Mouse (Mus musculus): Measurements from ENCODE around the gene Olfr1245. TPM values are rescaled to one million over a fixed set of nuclear protein-coding genes. Genes with fewer than 3 reads are reported as not detected.
"Not testable (repeated sequence)": the region's sequence is repeated elsewhere in the genome, so short reads cannot be mapped to it uniquely, and the experiment has no call there.

The Olfr1245 gene
- under 1 TPM in 1 of 2 experiments, not detected in 1; 0.23 TPM for polyA plus RNA-seq (2017; shearing (Covaris generic))

- ATAC-seq = no peak
These were observed at the start of gene Olfr1245 for GRCm38 (mm10) chr2:89578347-89578746. TSS of gene Olfr1245 (minus strand) at chr2:89578447.

GRCm38 (mm10) chr2:89618145-89618544 is 39.9 kb upstream of the Olfr1245 start, which contains the start of gene Olfr1248:
TSS of gene Olfr1248 (minus strand) at chr2:89618245.
- not testable (repeated sequence) for ATAC-seq

- ATAC-seq = no peak
These were observed 35.8 kb upstream of the Olfr1245 start, which contains the start of gene Olfr1247 for GRCm38 (mm10) chr2:89614030-89614429. TSS of gene Olfr1247 (minus strand) at chr2:89614130.

GRCm38 (mm10) chr2:89593057-89593456 is 14.8 kb upstream of the Olfr1245 start, which contains the start of gene Olfr1246:
TSS of gene Olfr1246 (minus strand) at chr2:89593157.
- ATAC-seq = no peak

GRCm38 (mm10) chr2:89562706-89563105 is 15.5 kb downstream of the Olfr1245 start:
- not testable (repeated sequence) for ATAC-seq

- ATAC-seq = no peak
These were observed 33.7 kb downstream of the Olfr1245 start for GRCm38 (mm10) chr2:89544516-89544915.

- ATAC-seq = no peak
These were observed 38.3 kb downstream of the Olfr1245 start for GRCm38 (mm10) chr2:89539923-89540322.

- no peak for ATAC-seq
These were observed 46.9 kb downstream of the Olfr1245 start, which contains the start of gene Olfr1243 for GRCm38 (mm10) chr2:89531387-89531786. TSS of gene Olfr1243 (minus strand) at chr2:89531487.

Other genes starting within 250 kb of the Olfr1245 start
- gene Olfr1232, start 248.8 kb downstream of the Olfr1245 start, polyA plus RNA-seq (2017; shearing (Covaris generic)) = not detected
- gene Olfr1233, start 236.0 kb downstream of the Olfr1245 start, polyA plus RNA-seq (2017; shearing (Covaris generic)) = not detected
- gene Olfr1234, start 213.6 kb downstream of the Olfr1245 start, polyA plus RNA-seq (2017; shearing (Covaris generic)) = not detected
- not detected for gene Olfr1238, start 168.8 kb downstream of the Olfr1245 start, polyA plus RNA-seq (2017; shearing (Covaris generic))
- gene Olfr1239, start 158.0 kb downstream of the Olfr1245 start, polyA plus RNA-seq (2017; shearing (Covaris generic)) = not detected
- not detected for gene Olfr1240, start 135.4 kb downstream of the Olfr1245 start, polyA plus RNA-seq (2017; shearing (Covaris generic))
- not detected for gene Olfr1241, start 91.3 kb downstream of the Olfr1245 start, polyA plus RNA-seq (2017; shearing (Covaris generic))
- gene Olfr1242, start 80.1 kb downstream of the Olfr1245 start, polyA plus RNA-seq (2017; shearing (Covaris generic)) = not detected
- not detected for gene Olfr1243, start 47.0 kb downstream of the Olfr1245 start, polyA plus RNA-seq (2017; shearing (Covaris generic))
- gene Olfr1246, start 14.7 kb upstream of the Olfr1245 start, polyA plus RNA-seq (2017; shearing (Covaris generic)) = not detected
- under 1 TPM in 1 of 2 experiments, not detected in 1; 0.05 TPM for gene Olfr1247, start 35.7 kb upstream of the Olfr1245 start, polyA plus RNA-seq (2017; shearing (Covaris generic))
- gene Olfr1248, start 39.8 kb upstream of the Olfr1245 start, polyA plus RNA-seq (2017; shearing (Covaris generic)) = not detected
- not detected for gene Olfr1249, start 56.5 kb upstream of the Olfr1245 start, polyA plus RNA-seq (2017; shearing (Covaris generic))
- gene Olfr1250, start 83.0 kb upstream of the Olfr1245 start, polyA plus RNA-seq (2017; shearing (Covaris generic)) = not detected
- not detected for gene Olfr1251, start 93.5 kb upstream of the Olfr1245 start, polyA plus RNA-seq (2017; shearing (Covaris generic))
- gene Olfr1252, start 146.6 kb upstream of the Olfr1245 start, polyA plus RNA-seq (2017; shearing (Covaris generic)) = not detected
- under 1 TPM in 1 of 2 experiments, not detected in 1; 0.34 TPM for gene Olfr1253, start 178.6 kb upstream of the Olfr1245 start, polyA plus RNA-seq (2017; shearing (Covaris generic))
- gene Olfr1254, start 215.2 kb upstream of the Olfr1245 start, polyA plus RNA-seq (2017; shearing (Covaris generic)) = not detected
- not detected for gene Olfr1255, start 233.6 kb upstream of the Olfr1245 start, polyA plus RNA-seq (2017; shearing (Covaris generic))

All from CD4-positive, CD25-positive, alpha-beta regulatory T cell, adult 4 months (primary cell).